Mouse (Mus musculus): ENCODE data around the gene Lrrc28.

Gene Lrrc28

GRCm38 (mm10) chr7:67588743-67589142 lies 56.3 kb downstream of the Lrrc28 start:
- no peak for DNase-seq

GRCm38 (mm10) chr7:67586479-67586878 lies 58.6 kb downstream of the Lrrc28 start:
- no peak for DNase-seq

GRCm38 (mm10) chr7:67583852-67584251 lies 61.2 kb downstream of the Lrrc28 start:
- no peak for DNase-seq

- no peak for DNase-seq
Measured at GRCm38 (mm10) chr7:67578783-67579482, 66.1 kb downstream of the Lrrc28 start.

- DNase-seq = no peak
Measured at GRCm38 (mm10) chr7:67578044-67578443, 67.0 kb downstream of the Lrrc28 start.

- DNase-seq = no peak
Measured at GRCm38 (mm10) chr7:67566510-67567237, 78.4 kb downstream of the Lrrc28 start.

GRCm38 (mm10) chr7:67565132-67565531 lies 79.9 kb downstream of the Lrrc28 start:
- no peak for DNase-seq

- no peak for DNase-seq
Measured at GRCm38 (mm10) chr7:67562176-67562575, 82.9 kb downstream of the Lrrc28 start.

- DNase-seq = no peak
Measured at GRCm38 (mm10) chr7:67559486-67559885, 85.6 kb downstream of the Lrrc28 start.

GRCm38 (mm10) chr7:67558230-67558629 lies 86.8 kb downstream of the Lrrc28 start:
- no peak for DNase-seq

GRCm38 (mm10) chr7:67554863-67555262 lies 90.2 kb downstream of the Lrrc28 start:
- DNase-seq = no peak

- no peak for DNase-seq
Measured at GRCm38 (mm10) chr7:67551242-67551641, 93.8 kb downstream of the Lrrc28 start.

GRCm38 (mm10) chr7:67549073-67549561 lies 96.0 kb downstream of the Lrrc28 start:
- DNase-seq = peak; percentile 55 to 66

GRCm38 (mm10) chr7:67548599-67549041 lies 96.4 kb downstream of the Lrrc28 start:
- DNase-seq = no peak

- DNase-seq = no peak
Measured at GRCm38 (mm10) chr7:67546282-67546681, 98.8 kb downstream of the Lrrc28 start.

GRCm38 (mm10) chr7:67544586-67544985 lies 100.5 kb downstream of the Lrrc28 start:
- DNase-seq = no peak

GRCm38 (mm10) chr7:67543641-67544040 lies 101.4 kb downstream of the Lrrc28 start:
- DNase-seq = no peak

GRCm38 (mm10) chr7:67536588-67537372 lies 108.3 kb downstream of the Lrrc28 start:
- no peak for DNase-seq

GRCm38 (mm10) chr7:67535941-67536340 lies 109.1 kb downstream of the Lrrc28 start:
- no peak for DNase-seq

- no peak for DNase-seq
Measured at GRCm38 (mm10) chr7:67530981-67531380, 114.1 kb downstream of the Lrrc28 start.

- no peak for DNase-seq
Measured at GRCm38 (mm10) chr7:67529381-67529780, 115.7 kb downstream of the Lrrc28 start.

GRCm38 (mm10) chr7:67528821-67529221 lies 116.2 kb downstream of the Lrrc28 start:
- no peak for DNase-seq
